Mouse (Mus musculus) liver, postnatal 0 days (tissue): ENCODE measurements around the gene Pth2r. TPM values are rescaled to one million over a fixed set of nuclear protein-coding genes. Genes with fewer than 3 reads are reported as not detected.

Experiments used
- ATAC-seq: fragments of 200-750 bp; cut with Nextera tagmentation; 2 replicates; pipeline ENCODE4 v1.8.0; 2017; ENCODE audit warnings: mild to moderate bottlenecking, moderate library complexity
- DNase-seq: peaks from one replicate; pipeline ENCODE4 v3.0.0-alpha.2; 2016
- H3K27ac ChIP-seq: fragments of 300-500 bp; sonication (generic); 2 replicates; pipeline ENCODE4 v1.5.1; 2014; ENCODE audit warnings: antibody characterized with exemption, moderate library complexity, mild to moderate bottlenecking, low read depth
- H3K27me3 ChIP-seq: fragments of 300-500 bp; sonication (generic); 2 replicates; pipeline ENCODE4 v1.6.1; 2014; ENCODE audit warnings: low read length, control low read depth, mixed read lengths; ENCODE audit not compliant: insufficient read depth
- H3K36me3 ChIP-seq: fragments of 300-500 bp; sonication (generic); replicated peaks from 2 replicates; pipeline ENCODE4 v1.6.1; 2014; ENCODE audit warnings: mild to moderate bottlenecking, control low read depth, low read length, moderate library complexity, mixed read lengths; ENCODE audit not compliant: insufficient read depth
- H3K4me1 ChIP-seq: fragments of 300-500 bp; sonication (generic); 2 replicates; pipeline ENCODE4 v1.6.1; 2014; ENCODE audit warnings: antibody characterized with exemption, mild to moderate bottlenecking, control low read depth; ENCODE audit not compliant: insufficient read depth
- H3K4me2 ChIP-seq: fragments of 300-500 bp; sonication (generic); 2 replicates; pipeline ENCODE4 v1.6.1; 2014; ENCODE audit warnings: low read depth, mild to moderate bottlenecking, low read length, moderate library complexity, mixed read lengths
- H3K4me3 ChIP-seq: fragments of 300-500 bp; sonication (generic); 2 replicates; pipeline ENCODE4 v1.5.1; 2014; ENCODE audit warnings: low read depth, low read length
- H3K9ac ChIP-seq: fragments of 300-500 bp; sonication (generic); replicated peaks from 2 replicates; pipeline ENCODE4 v1.6.1; 2014; ENCODE audit warnings: mild to moderate bottlenecking, moderate library complexity
- H3K9me3 ChIP-seq: fragments of 300-500 bp; sonication (generic); 2 replicates; pipeline ENCODE4 v1.6.1; 2016; ENCODE audit warnings: mild to moderate bottlenecking, control low read depth, low read length, mixed read lengths
- CTCF ChIP-seq: sonication (generic); IDR thresholded peaks from 2 replicates; pipeline ENCODE4 v1.5.1; 2016; ENCODE audit warnings: antibody characterized with exemption, low read depth
- EP300 ChIP-seq: IDR thresholded peaks from 2 replicates; pipeline ENCODE4 v1.6.1; 2016; ENCODE audit warnings: antibody characterized with exemption, low read depth, mild to moderate bottlenecking
- WGBS: fragments of 180-500 bp; shearing (Covaris S2); extraction: QIAGEN DNeasy Blood & Tissue Kit; methylation state at CpG from one replicate; pipeline ENCODE4 v1.1.7; 2014; ENCODE audit not compliant: insufficient replicate concordance; 5-methylcytosine and 5-hydroxymethylcytosine counted together
- polyA plus RNA-seq: library from polyadenylated mRNA; unstranded; fragments of >200 nt; fragmentation: Nextera tagmentation; extraction: Ambion mirVana; gene quantifications from 2 replicates; pipeline ENCODE4 v1.2.1, GENCODE M21; 2015

Pth2r gene
- polyA plus RNA-seq, 1 experiment from 2014 or later = 0.06 TPM

- no peak overlapping the region for H3K4me2 ChIP-seq
- TF ChIP-seq EP300 (no peak), CTCF (no peak)
- H3K27me3 ChIP-seq = no peaks in the 10 kb centered on the region
- no peaks in the 10 kb centered on the region for H3K9me3 ChIP-seq
- WGBS = 60% methylated on average over 2 of the region's 2 CpGs
- no peaks in the 10 kb centered on the region for H3K36me3 ChIP-seq
- no peaks in the 10 kb centered on the region for H3K4me1 ChIP-seq
- no peak overlapping the region for H3K9ac ChIP-seq
- DNase-seq (no peak), ATAC-seq (no peak)
- no peak overlapping the region for H3K27ac ChIP-seq
- H3K4me3 ChIP-seq = no peak overlapping the region
These were observed 55.9 kb downstream of the Pth2r start for GRCm38 (mm10) chr1:65337768-65338167.

DNA sequence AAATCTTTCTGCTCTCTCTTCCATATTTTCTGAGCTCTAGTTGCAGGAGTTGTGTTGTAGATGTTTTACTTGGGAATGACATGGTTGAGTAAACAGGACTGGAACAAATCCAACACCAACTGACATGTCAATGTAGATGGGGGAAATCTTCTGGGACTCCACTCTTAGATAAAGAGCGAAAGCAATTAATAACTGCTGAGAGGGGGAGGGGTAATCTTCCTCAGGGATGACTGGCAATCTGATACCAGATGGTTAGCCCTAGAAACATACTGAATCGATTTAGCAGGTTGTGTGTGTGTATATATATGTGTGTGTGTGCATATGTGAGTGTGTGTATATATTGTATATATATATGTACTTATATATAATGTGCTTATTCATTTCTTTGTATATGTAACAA lies 58.4 kb downstream of the Pth2r start:
- Histone ChIP-seq H3K27ac (no peak overlapping the region), H3K4me3 (no peak overlapping the region), H3K27me3 (no peaks in the 10 kb centered on the region), H3K9me3 (no peaks in the 10 kb centered on the region), H3K9ac (no peak overlapping the region), H3K4me2 (no peak overlapping the region), H3K36me3 (no peaks in the 10 kb centered on the region), H3K4me1 (no peaks in the 10 kb centered on the region)
- no peak for DNase-seq
- 61% methylated on average over 2 of the region's 2 CpGs for WGBS
- TF ChIP-seq EP300 = no peak
- ATAC-seq = no peak

GRCm38 (mm10) chr1:65352979-65353378 lies 71.1 kb downstream of the Pth2r start:
- 76% methylated on average over 2 of the region's 2 CpGs for WGBS
- H3K4me1 ChIP-seq = no peaks in the 10 kb centered on the region
- H3K4me2 ChIP-seq = no peak overlapping the region
- DNase-seq (no peak), ATAC-seq (no peak)
- no peak overlapping the region for H3K27ac ChIP-seq
- H3K36me3 ChIP-seq = no peaks in the 10 kb centered on the region
- no peaks in the 10 kb centered on the region for H3K27me3 ChIP-seq
- H3K9me3 ChIP-seq = no peaks in the 10 kb centered on the region
- TF ChIP-seq CTCF = no peak
- no peak for TF ChIP-seq EP300
- H3K9ac ChIP-seq = no peak overlapping the region
- H3K4me3 ChIP-seq = no peak overlapping the region

GRCm38 (mm10) chr1:65354153-65354552 lies 72.3 kb downstream of the Pth2r start:
- Histone ChIP-seq H3K9ac (no peak overlapping the region), H3K4me1 (no peaks in the 10 kb centered on the region), H3K4me3 (no peak overlapping the region), H3K9me3 (no peaks in the 10 kb centered on the region), H3K27ac (no peak overlapping the region), H3K36me3 (no peaks in the 10 kb centered on the region), H3K27me3 (no peaks in the 10 kb centered on the region), H3K4me2 (no peak overlapping the region)
- ATAC-seq = no peak
- DNase-seq = no peak
- TF ChIP-seq CTCF (no peak), EP300 (no peak)

GRCm38 (mm10) chr1:65388328-65388727 lies 106.5 kb downstream of the Pth2r start:
- DNase-seq = peak; percentile 66
- Histone ChIP-seq H3K27me3 (no peaks in the 10 kb centered on the region), H3K36me3 (no peaks in the 10 kb centered on the region), H3K9ac (no peak overlapping the region), H3K9me3 (no peaks in the 10 kb centered on the region), H3K4me2 (no peak overlapping the region), H3K27ac (no peak overlapping the region), H3K4me1 (no peaks in the 10 kb centered on the region), H3K4me3 (no peak overlapping the region)
- ATAC-seq = no peak
- TF ChIP-seq CTCF (peak; percentile 72), EP300 (no peak)
- WGBS = 37% methylated on average over 15 of the region's 15 CpGs

- ATAC-seq (no peak), DNase-seq (no peak)
- no peak for TF ChIP-seq EP300
- no peak for TF ChIP-seq CTCF
- Histone ChIP-seq H3K36me3 (no peaks in the 10 kb centered on the region), H3K4me3 (no peak overlapping the region), H3K9ac (no peak overlapping the region), H3K9me3 (no peaks in the 10 kb centered on the region), H3K27ac (no peak overlapping the region), H3K27me3 (no peaks in the 10 kb centered on the region), H3K4me2 (no peak overlapping the region), H3K4me1 (no peaks in the 10 kb centered on the region)
- WGBS = 93% methylated on average over 15 of the region's 15 CpGs
These were observed 107.8 kb downstream of the Pth2r start for GRCm38 (mm10) chr1:65389621-65390020.

- no peak for TF ChIP-seq EP300
- no peak for TF ChIP-seq CTCF
- Histone ChIP-seq H3K27me3 (no peaks in the 10 kb centered on the region), H3K9ac (no peak overlapping the region), H3K4me2 (no peak overlapping the region), H3K9me3 (no peaks in the 10 kb centered on the region; the same call in 1 of the 2 replicates), H3K36me3 (no peaks in the 10 kb centered on the region), H3K4me1 (no peaks in the 10 kb centered on the region), H3K4me3 (no peak overlapping the region), H3K27ac (no peak overlapping the region)
- 60% methylated on average over 5 of the region's 5 CpGs for WGBS
- DNase-seq = peak; percentile 25
- peak; percentile 78 for ATAC-seq
These were observed 125.6 kb downstream of the Pth2r start for GRCm38 (mm10) chr1:65407441-65407840.
